Mouse (Mus musculus) heart, adult 2 months (tissue): ENCODE results near the gene Ssh1.

Experiments used
- CTCF ChIP-seq: fragments of 200-600 bp; IDR thresholded peaks from 2 replicates; pipeline ENCODE4 v1.8.1; 2022; ENCODE audit warnings: antibody characterized with exemption, mild to moderate bottlenecking, moderate library complexity
- EP300 ChIP-seq: fragments of 200-500 bp; IDR thresholded peaks from 2 replicates; pipeline ENCODE4 v1.6.1; 2011; ENCODE audit warnings: low read depth, low read length, control low read depth; ENCODE audit not compliant: insufficient read depth
- POLR2A ChIP-seq: fragments of 200-500 bp; IDR thresholded peaks from 2 replicates; pipeline ENCODE4 v1.6.1; 2011; ENCODE audit warnings: mild to moderate bottlenecking, low read depth, low read length, control low read depth; ENCODE audit not compliant: insufficient read depth

- TF ChIP-seq CTCF, result no peak
- no peak for TF ChIP-seq EP300
- TF ChIP-seq POLR2A, result no peak
Observed at GRCm38 (mm10) chr5:113910065-113910701, 83.5 kb downstream of the Ssh1 start.
